Mouse (Mus musculus): ENCODE measurements at regions not wholly inside any gene's neighbourhood (a gene's known extent, or its start where the extent isn't known, plus 50 kb on each side); places are given as distances from the start of the nearest gene placed in this dataset.

- WGBS: 77% methylated on average over 3 of the region's 3 CpGs
- no peaks in the 10 kb centered on the region for H3K36me3 ChIP-seq
These were observed 639.8 kb downstream of the 1700064H15Rik start for GRCm38 (mm10) chr3:18988662-18989061.

GRCm38 (mm10) chr3:18989577-18990240, 638.8 kb downstream of the 1700064H15Rik start:
- WGBS: 50% methylated on average over 13 of the region's 13 CpGs
- no peaks in the 10 kb centered on the region for H3K36me3 ChIP-seq
- no peaks in the 10 kb centered on the region for H3K9me3 ChIP-seq
- H3K27ac ChIP-seq: no peak overlapping the region
- no peak overlapping the region for H3K4me2 ChIP-seq
- no peak for ATAC-seq (ENCODE audit: insufficient number of reproducible peaks, insufficient read depth, low FRiP score, low TSS enrichment, low read depth)
- no peaks in the 10 kb centered on the region for H3K4me1 ChIP-seq
- H3K9ac ChIP-seq: no peak overlapping the region
- no peaks in the 10 kb centered on the region for H3K27me3 ChIP-seq
- no peak overlapping the region for H3K4me3 ChIP-seq

More at GRCm38 (mm10) chr3:18988662-18989061, 639.8 kb downstream of the 1700064H15Rik start:
- H3K4me1 ChIP-seq: no peaks in the 10 kb centered on the region
- no peaks in the 10 kb centered on the region for H3K27me3 ChIP-seq
- H3K9ac ChIP-seq: no peak overlapping the region
- H3K4me3 ChIP-seq: no peak overlapping the region
- no peak overlapping the region for H3K27ac ChIP-seq
- no peaks in the 10 kb centered on the region for H3K9me3 ChIP-seq
- no peak for ATAC-seq (ENCODE audit: insufficient number of reproducible peaks, insufficient read depth, low FRiP score, low TSS enrichment, low read depth)
- no peak overlapping the region for H3K4me2 ChIP-seq

DNA sequence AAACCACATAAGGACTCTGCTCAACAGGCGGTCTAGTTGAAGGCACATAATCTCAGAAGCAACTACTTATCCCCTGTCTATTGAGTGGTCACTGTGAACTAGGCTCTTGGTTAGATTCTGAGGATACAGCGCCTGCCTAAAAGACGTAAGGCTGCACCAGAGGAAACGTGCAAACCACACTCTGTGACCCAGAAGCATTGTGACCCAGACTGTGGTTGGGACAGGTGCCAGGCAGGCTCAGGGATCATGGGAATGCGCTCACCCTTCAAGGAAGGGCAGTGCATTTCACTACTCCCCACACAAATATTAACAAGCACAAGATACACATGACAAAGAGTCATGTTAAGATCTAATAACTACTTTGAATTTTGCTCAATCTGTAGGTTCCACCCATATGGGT, 628.3 kb downstream of the 1700064H15Rik start:
- no peak overlapping the region for H3K27ac ChIP-seq
- no peaks in the 10 kb centered on the region for H3K4me1 ChIP-seq
- no peaks in the 10 kb centered on the region for H3K36me3 ChIP-seq
- H3K4me2 ChIP-seq: no peak overlapping the region
- 83% methylated on average over 5 of the region's 5 CpGs for WGBS
- H3K27me3 ChIP-seq: no peaks in the 10 kb centered on the region
- no peak overlapping the region for H3K9ac ChIP-seq
- ATAC-seq (ENCODE audit: insufficient number of reproducible peaks, insufficient read depth, low FRiP score, low TSS enrichment, low read depth): no peak
- no peak overlapping the region for H3K4me3 ChIP-seq
- H3K9me3 ChIP-seq: no peaks in the 10 kb centered on the region

GRCm38 (mm10) chr3:19002056-19002455, 626.4 kb downstream of the 1700064H15Rik start:
- H3K4me3 ChIP-seq: no peak overlapping the region
- no peaks in the 10 kb centered on the region for H3K9me3 ChIP-seq
- no peak overlapping the region for H3K9ac ChIP-seq
- H3K36me3 ChIP-seq: no peaks in the 10 kb centered on the region
- ATAC-seq (ENCODE audit: insufficient number of reproducible peaks, insufficient read depth, low FRiP score, low TSS enrichment, low read depth): no peak
- H3K27me3 ChIP-seq: no peaks in the 10 kb centered on the region
- no peak overlapping the region for H3K27ac ChIP-seq
- WGBS: 86% methylated on average over 7 of the region's 7 CpGs
- no peaks in the 10 kb centered on the region for H3K4me1 ChIP-seq
- H3K4me2 ChIP-seq: no peak overlapping the region

DNA sequence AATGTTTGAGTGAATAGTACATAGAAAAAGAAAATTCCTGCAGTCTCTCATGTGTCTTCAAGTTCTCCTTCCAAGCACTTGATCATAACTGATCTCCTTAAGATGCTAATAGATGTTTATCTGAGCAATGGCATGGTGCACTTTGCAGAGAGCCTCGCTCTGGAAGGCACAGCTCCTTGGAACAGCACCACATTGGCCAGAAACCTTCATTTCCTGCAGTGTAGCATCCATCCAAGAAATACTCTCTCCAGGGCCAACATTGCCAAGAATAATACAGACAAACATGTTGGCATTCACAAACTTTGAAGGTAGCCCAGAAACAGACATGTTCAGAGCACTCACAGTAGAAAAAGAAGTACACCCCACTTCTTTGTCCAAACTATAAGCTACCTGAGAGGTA, 623.7 kb downstream of the 1700064H15Rik start:
- ATAC-seq (ENCODE audit: insufficient number of reproducible peaks, insufficient read depth, low FRiP score, low TSS enrichment, low read depth): no peak

GRCm38 (mm10) chr3:19044566-19044965, 583.9 kb downstream of the 1700064H15Rik start:
- WGBS: 60% methylated on average over 3 of the region's 3 CpGs

More for the DNA sequence above, 623.7 kb downstream of the 1700064H15Rik start:
- 82% methylated on average over 1 of the region's 1 CpGs for WGBS
- H3K36me3 ChIP-seq: no peaks in the 10 kb centered on the region
- no peak overlapping the region for H3K4me2 ChIP-seq
- no peaks in the 10 kb centered on the region for H3K9me3 ChIP-seq
- H3K9ac ChIP-seq: no peak overlapping the region
- H3K4me3 ChIP-seq: no peak overlapping the region
- no peak overlapping the region for H3K27ac ChIP-seq
- H3K4me1 ChIP-seq: no peaks in the 10 kb centered on the region
- no peaks in the 10 kb centered on the region for H3K27me3 ChIP-seq

GRCm38 (mm10) chr3:19045933-19046332, 582.5 kb downstream of the 1700064H15Rik start:
- H3K27ac ChIP-seq: no peak overlapping the region
- H3K4me1 ChIP-seq: no peaks in the 10 kb centered on the region
- H3K4me2 ChIP-seq: no peak overlapping the region
- no peak overlapping the region for H3K4me3 ChIP-seq
- no peaks in the 10 kb centered on the region for H3K9me3 ChIP-seq
- no peaks in the 10 kb centered on the region for H3K36me3 ChIP-seq
- H3K27me3 ChIP-seq: no peaks in the 10 kb centered on the region
- ATAC-seq (ENCODE audit: insufficient number of reproducible peaks, insufficient read depth, low FRiP score, low TSS enrichment, low read depth): no peak
- H3K9ac ChIP-seq: no peak overlapping the region

More at GRCm38 (mm10) chr3:19044566-19044965, 583.9 kb downstream of the 1700064H15Rik start:
- H3K4me1 ChIP-seq: no peaks in the 10 kb centered on the region
- no peak for ATAC-seq (ENCODE audit: insufficient number of reproducible peaks, insufficient read depth, low FRiP score, low TSS enrichment, low read depth)
- H3K9me3 ChIP-seq: no peaks in the 10 kb centered on the region
- H3K27me3 ChIP-seq: no peaks in the 10 kb centered on the region
- no peak overlapping the region for H3K4me2 ChIP-seq
- no peak overlapping the region for H3K4me3 ChIP-seq
- H3K27ac ChIP-seq: no peak overlapping the region
- no peak overlapping the region for H3K9ac ChIP-seq
- no peaks in the 10 kb centered on the region for H3K36me3 ChIP-seq

GRCm38 (mm10) chr3:19046610-19047009, 581.9 kb downstream of the 1700064H15Rik start:
- 0 out of 2 replicates have a peak, but pooled peaks have one; percentile 62 for ATAC-seq (ENCODE audit: insufficient number of reproducible peaks, insufficient read depth, low FRiP score, low TSS enrichment, low read depth)
- 71% methylated on average over 1 of the region's 1 CpGs for WGBS
- Histone ChIP-seq H3K36me3 (no peaks in the 10 kb centered on the region), H3K27me3 (no peaks in the 10 kb centered on the region), H3K4me1 (no peaks in the 10 kb centered on the region), H3K9me3 (no peaks in the 10 kb centered on the region), H3K4me2 (no peak overlapping the region), H3K4me3 (no peak overlapping the region), H3K9ac (no peak overlapping the region), H3K27ac (no peak overlapping the region)

- Histone ChIP-seq H3K4me1 (no peaks in the 10 kb centered on the region), H3K9me3 (no peaks in the 10 kb centered on the region), H3K4me2 (no peak overlapping the region), H3K36me3 (no peaks in the 10 kb centered on the region), H3K9ac (no peak overlapping the region), H3K27me3 (peaks cover 5% of the 10 kb centered on the region; the same call in 1 of the 2 replicates), H3K27ac (no peak overlapping the region), H3K4me3 (no peak overlapping the region)
- no peak for ATAC-seq (ENCODE audit: insufficient number of reproducible peaks, insufficient read depth, low FRiP score, low TSS enrichment, low read depth)
- WGBS: 76% methylated on average over 3 of the region's 3 CpGs
These were observed 572.5 kb downstream of the 1700064H15Rik start for GRCm38 (mm10) chr3:19055961-19056360.

DNA sequence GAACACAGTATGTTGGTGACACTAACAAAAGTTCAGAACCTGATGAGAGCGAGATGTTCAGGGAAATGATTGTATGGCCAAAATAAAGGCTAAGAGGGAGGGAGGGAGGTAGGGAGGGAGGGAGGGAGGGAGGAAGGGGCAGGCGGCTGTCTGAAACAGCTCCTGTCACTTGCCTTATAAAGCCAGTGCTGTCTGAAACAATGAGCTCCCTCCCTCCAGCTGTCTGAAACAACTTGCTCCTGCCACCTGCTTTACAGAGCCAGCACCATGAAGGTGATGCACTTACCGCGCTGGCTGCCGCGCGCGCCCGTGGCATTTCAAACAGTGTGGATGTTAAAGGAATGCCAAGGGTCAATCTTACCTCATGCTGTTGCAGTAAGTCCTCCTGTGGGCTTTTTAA, 571.9 kb downstream of the 1700064H15Rik start:
- WGBS: 16% methylated on average over 9 of the region's 9 CpGs
- Histone ChIP-seq H3K4me3 (no peak overlapping the region), H3K4me2 (no peak overlapping the region)

DNA sequence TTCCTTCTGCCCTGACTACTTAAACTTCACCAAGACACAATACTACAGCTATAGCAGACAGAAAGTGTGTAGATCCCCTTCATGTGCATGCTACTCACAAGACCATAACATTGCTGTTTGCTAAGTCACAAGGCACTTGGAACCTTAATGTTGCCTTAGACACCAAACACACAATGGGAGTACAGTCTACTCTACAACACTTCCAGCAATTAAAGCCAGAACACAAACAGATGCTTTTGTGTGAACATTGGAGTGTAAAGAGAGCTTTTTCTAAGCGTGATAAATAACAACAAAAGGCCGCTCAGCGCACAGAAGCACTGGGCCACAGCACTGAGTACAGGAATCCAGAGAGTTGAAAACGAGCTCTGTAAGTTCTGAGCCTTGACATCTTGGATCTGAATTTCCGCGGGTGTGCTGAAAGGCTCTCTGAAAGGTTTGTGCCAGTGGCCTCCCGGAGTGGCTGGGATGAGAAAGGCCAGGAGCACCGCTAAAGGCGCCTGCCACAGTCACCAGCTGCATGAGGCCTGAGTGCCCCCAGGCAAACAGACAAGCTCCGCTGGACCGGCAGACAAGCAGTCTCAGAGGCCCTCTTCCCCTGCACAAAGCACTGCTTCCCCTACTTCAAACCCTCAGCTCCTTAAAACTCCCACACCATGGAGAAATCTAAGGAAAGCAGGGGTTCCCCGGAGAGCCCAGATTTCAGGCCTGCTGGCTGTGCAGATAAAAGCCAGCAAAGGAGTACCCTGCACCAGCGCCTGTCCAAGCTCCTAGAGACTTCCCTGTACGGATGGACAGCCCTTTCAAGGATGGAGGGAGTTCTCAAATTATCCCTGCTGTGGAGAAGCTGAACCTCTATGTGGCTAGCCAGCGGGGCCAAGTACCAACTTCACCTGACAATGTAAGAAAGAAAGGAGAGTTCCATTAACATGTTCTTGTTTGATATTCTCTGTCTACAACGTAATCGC, 568.3 kb downstream of the 1700064H15Rik start:
- Histone ChIP-seq H3K4me2 (no peak overlapping the region), H3K9ac (no peak overlapping the region), H3K27me3 (peaks cover 11% of the 10 kb centered on the region; the same call in 1 of the 2 replicates), H3K4me3 (no peak overlapping the region), H3K4me1 (no peaks in the 10 kb centered on the region), H3K9me3 (no peaks in the 10 kb centered on the region), H3K27ac (no peak overlapping the region), H3K36me3 (no peaks in the 10 kb centered on the region)
- WGBS: 26% methylated on average over 16 of the region's 17 CpGs
- ATAC-seq (ENCODE audit: insufficient number of reproducible peaks, insufficient read depth, low FRiP score, low TSS enrichment, low read depth): no peak

More for the DNA sequence above, 571.9 kb downstream of the 1700064H15Rik start:
- no peak overlapping the region for H3K27ac ChIP-seq
- no peaks in the 10 kb centered on the region for H3K4me1 ChIP-seq
- no peak for ATAC-seq (ENCODE audit: insufficient number of reproducible peaks, insufficient read depth, low FRiP score, low TSS enrichment, low read depth)
- no peaks in the 10 kb centered on the region for H3K9me3 ChIP-seq
- H3K27me3 ChIP-seq: peaks cover 5% of the 10 kb centered on the region; the same call in 1 of the 2 replicates
- H3K36me3 ChIP-seq: no peaks in the 10 kb centered on the region
- no peak overlapping the region for H3K9ac ChIP-seq
